Mouse (Mus musculus) lung, embryonic 14.5 days (tissue): Measurements from ENCODE around the gene Foxp1. TPM values are rescaled to one million over a fixed set of nuclear protein-coding genes. Genes with fewer than 3 reads are reported as not detected.

Experiments
- ATAC-seq: fragments of 200-750 bp; cut with Nextera tagmentation; 2 replicates; pipeline ENCODE4 v1.8.0; 2017; ENCODE audit warnings: mild to moderate bottlenecking, moderate TSS enrichment, moderate library complexity; ENCODE audit not compliant: insufficient read depth
- DNase-seq: peaks from one replicate; pipeline ENCODE4 v3.0.0-alpha.2; 2015
- H3K27ac ChIP-seq: fragments of 300-500 bp; sonication (generic); 2 replicates; pipeline ENCODE4 v1.5.1; 2014; ENCODE audit warnings: low read depth, mild to moderate bottlenecking, moderate library complexity
- H3K27me3 ChIP-seq: fragments of 300-500 bp; sonication (generic); 2 replicates; pipeline ENCODE4 v1.6.1; 2014; ENCODE audit warnings: low read length, control low read depth; ENCODE audit not compliant: insufficient read depth
- H3K36me3 ChIP-seq: fragments of 300-500 bp; sonication (generic); 2 replicates; pipeline ENCODE4 v1.6.1; 2014; ENCODE audit warnings: control low read depth; ENCODE audit not compliant: insufficient read depth
- H3K4me1 ChIP-seq: fragments of 300-500 bp; sonication (generic); 2 replicates; pipeline ENCODE4 v1.6.1; 2014; ENCODE audit warnings: antibody characterized with exemption, control low read depth; ENCODE audit not compliant: insufficient read depth
- H3K4me2 ChIP-seq: fragments of 300-500 bp; sonication (generic); 2 replicates; pipeline ENCODE4 v1.6.1; 2014; ENCODE audit warnings: mild to moderate bottlenecking
- H3K4me3 ChIP-seq: fragments of 300-500 bp; sonication (generic); 2 replicates; pipeline ENCODE4 v1.5.1; 2014; ENCODE audit warnings: low read depth, low read length
- H3K9ac ChIP-seq: fragments of 300-500 bp; sonication (generic); 2 replicates; pipeline ENCODE4 v1.6.1; 2014
- H3K9me3 ChIP-seq: fragments of 300-500 bp; sonication (generic); 2 replicates; pipeline ENCODE4 v1.6.1; 2016; ENCODE audit warnings: low read depth, low read length, control low read depth
- CTCF ChIP-seq: IDR thresholded peaks from 2 replicates; pipeline ENCODE4 v1.5.1; 2016; ENCODE audit warnings: antibody characterized with exemption, low read depth
- WGBS: fragments of 180-500 bp; shearing (Covaris S2); extraction: QIAGEN DNeasy Blood & Tissue Kit; methylation state at CpG from one replicate; pipeline ENCODE4 v1.1.7; 2014; 5-methylcytosine and 5-hydroxymethylcytosine counted together
- polyA plus RNA-seq: library from polyadenylated mRNA; unstranded; fragments of >200 nt; fragmentation: Nextera tagmentation; extraction: Ambion mirVana; gene quantifications from 2 replicates; pipeline ENCODE4 v1.2.1, GENCODE M21; 2014

Gene Foxp1
- polyA plus RNA-seq, 1 experiment from 2014 or later: 111 TPM

DNA sequence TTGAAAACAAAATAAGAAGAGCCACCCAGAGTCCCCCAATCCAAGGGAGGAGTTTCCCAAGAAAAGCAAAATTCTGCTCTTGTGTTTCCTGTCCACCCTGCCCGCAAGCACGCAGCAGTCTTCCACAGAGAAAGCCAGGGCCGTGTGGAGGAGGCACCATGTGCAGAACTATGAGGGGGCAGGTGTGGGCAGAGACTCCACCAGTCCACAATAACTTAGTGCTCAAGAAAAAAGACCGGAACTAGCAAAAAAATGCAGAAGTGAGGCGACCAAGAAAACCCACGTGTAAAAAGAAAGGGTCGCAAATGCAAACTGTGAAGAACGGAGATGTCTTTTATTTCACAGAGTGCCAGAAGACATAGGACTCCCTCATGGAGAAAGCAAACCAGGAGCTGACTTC is 227.0 kb downstream of the Foxp1 start:
- Histone ChIP-seq H3K36me3 (no peaks in the 10 kb centered on the region), H3K4me1 (no peaks in the 10 kb centered on the region), H3K9me3 (no peaks in the 10 kb centered on the region), H3K4me2 (no peak overlapping the region), H3K4me3 (no peak overlapping the region), H3K27ac (no peak overlapping the region), H3K9ac (no peak overlapping the region), H3K27me3 (no peaks in the 10 kb centered on the region)
- 73% methylated on average over 8 of the region's 8 CpGs for WGBS
- no peak for TF ChIP-seq CTCF
- DNase-seq (no peak), ATAC-seq (no peak)

DNA sequence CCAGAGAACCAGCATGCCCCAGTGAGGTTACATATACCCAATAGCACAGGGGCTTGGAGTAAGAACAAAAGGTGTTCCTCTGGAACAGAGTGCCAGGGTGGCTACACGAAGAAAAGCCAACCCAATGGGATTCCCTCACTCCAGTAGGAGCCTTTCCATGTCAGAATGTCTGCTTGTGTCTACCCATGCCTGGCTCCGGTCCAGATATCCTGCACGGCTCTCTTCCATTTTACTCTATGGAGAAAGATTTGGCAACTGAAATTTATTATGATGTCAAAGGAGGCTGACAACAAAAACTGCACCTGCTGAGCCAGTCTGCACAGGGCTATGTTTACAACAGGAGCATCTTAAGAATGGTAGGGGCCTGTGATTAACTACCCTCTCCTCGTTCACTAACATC is 233.3 kb downstream of the Foxp1 start:
- no peaks in the 10 kb centered on the region for H3K36me3 ChIP-seq
- no peak for TF ChIP-seq CTCF
- H3K9me3 ChIP-seq: no peaks in the 10 kb centered on the region
- DNase-seq: no peak
- no peak overlapping the region for H3K9ac ChIP-seq
- no peak overlapping the region for H3K4me3 ChIP-seq
- H3K27ac ChIP-seq: no peak overlapping the region
- no peak for ATAC-seq
- H3K4me1 ChIP-seq: no peaks in the 10 kb centered on the region
- 63% methylated on average over 4 of the region's 4 CpGs for WGBS
- no peaks in the 10 kb centered on the region for H3K27me3 ChIP-seq
- no peak overlapping the region for H3K4me2 ChIP-seq

DNA sequence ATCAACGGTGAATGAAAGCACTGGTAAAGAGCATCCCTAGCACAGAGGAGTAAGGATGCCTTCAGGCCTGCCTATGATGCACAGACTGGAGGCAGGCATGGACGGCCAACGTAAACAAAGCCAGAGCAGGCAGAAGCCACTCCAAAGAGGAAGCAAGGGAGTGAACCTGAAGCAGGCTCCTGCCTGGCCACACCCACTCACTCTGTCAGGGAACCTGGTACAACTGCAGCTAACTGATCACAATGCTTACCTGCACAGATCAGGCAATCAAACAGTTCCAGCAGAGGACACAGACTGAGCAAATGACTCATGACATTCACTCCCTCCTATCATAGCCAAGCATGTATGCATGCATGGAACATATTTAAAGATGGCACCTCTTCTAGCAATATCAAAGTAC is 237.5 kb downstream of the Foxp1 start:
- H3K27me3 ChIP-seq: no peaks in the 10 kb centered on the region
- H3K4me3 ChIP-seq: no peak overlapping the region
- H3K4me2 ChIP-seq: no peak overlapping the region
- no peaks in the 10 kb centered on the region for H3K4me1 ChIP-seq
- TF ChIP-seq CTCF: no peak
- H3K9ac ChIP-seq: no peak overlapping the region
- WGBS: 47% methylated on average over 3 of the region's 3 CpGs
- ATAC-seq: no peak
- no peaks in the 10 kb centered on the region for H3K36me3 ChIP-seq
- no peak overlapping the region for H3K27ac ChIP-seq
- H3K9me3 ChIP-seq: no peaks in the 10 kb centered on the region
- DNase-seq: no peak

DNA sequence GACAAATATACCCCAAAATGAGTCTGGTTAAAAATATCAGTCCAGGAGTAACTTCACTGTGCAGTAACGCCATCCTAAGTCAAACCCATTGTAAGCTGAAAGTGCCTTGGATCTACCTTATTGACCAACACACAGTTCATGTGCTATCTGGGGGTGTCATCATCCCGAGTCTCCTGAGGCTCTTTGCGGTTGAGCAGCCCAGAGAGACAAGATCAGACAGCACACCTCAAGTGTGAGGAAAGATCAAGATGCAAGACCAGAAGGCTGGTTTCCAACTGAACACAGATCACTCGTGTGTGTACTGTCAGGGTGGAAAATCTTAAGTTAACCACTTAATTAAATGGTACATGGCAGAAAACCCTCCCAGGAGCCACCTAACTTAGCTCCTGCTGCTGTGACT is 238.5 kb downstream of the Foxp1 start:
- no peaks in the 10 kb centered on the region for H3K36me3 ChIP-seq
- no peak for TF ChIP-seq CTCF
- 72% methylated on average over 4 of the region's 4 CpGs for WGBS
- H3K9me3 ChIP-seq: no peaks in the 10 kb centered on the region
- DNase-seq (no peak), ATAC-seq (no peak)
- no peak overlapping the region for H3K27ac ChIP-seq
- no peaks in the 10 kb centered on the region for H3K27me3 ChIP-seq
- no peak overlapping the region for H3K4me3 ChIP-seq
- no peaks in the 10 kb centered on the region for H3K4me1 ChIP-seq
- no peak overlapping the region for H3K9ac ChIP-seq
- no peak overlapping the region for H3K4me2 ChIP-seq

DNA sequence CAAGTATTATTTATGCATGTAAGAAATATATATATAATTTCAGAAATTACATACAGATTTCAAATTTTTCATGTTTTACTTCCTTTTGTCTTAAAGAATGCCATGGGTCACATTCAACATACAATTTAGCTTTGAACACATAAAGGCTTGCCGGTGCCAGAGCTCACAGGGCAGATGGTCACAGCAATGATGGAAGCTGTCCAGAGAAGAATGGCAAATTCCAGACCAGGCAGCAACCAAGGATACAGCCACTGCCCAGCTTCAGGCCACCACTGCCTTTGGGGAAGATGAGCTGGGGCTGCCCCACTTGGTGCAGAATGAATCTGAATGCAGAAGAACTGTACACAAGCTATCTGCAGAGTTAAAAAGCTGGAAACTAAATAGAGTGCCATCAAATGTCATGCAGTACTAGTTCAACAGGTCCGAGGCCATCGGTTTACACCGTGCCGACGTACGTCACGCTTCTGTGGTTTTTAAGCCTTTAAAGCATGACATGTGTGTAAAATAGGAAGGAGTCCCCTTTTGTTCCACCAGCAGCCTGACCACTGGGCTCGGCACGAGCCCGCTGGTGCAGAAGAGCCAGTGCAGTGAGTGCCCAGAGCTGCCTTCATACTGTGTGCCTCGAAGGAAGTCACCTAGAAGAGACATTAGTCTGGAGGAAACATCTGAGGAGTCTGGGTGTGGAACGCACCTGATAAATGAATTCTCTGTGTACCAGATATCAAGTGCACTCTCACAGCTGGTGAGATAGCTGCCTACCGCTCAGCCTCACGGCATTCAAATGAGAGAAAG is 239.5 kb downstream of the Foxp1 start:
- H3K9me3 ChIP-seq: no peaks in the 10 kb centered on the region
- TF ChIP-seq CTCF: no peak
- H3K4me3 ChIP-seq: no peak overlapping the region
- H3K4me1 ChIP-seq: no peaks in the 10 kb centered on the region
- H3K27me3 ChIP-seq: no peaks in the 10 kb centered on the region
- no peak overlapping the region for H3K9ac ChIP-seq
- no peak for ATAC-seq
- no peak overlapping the region for H3K27ac ChIP-seq
- no peak for DNase-seq
- H3K36me3 ChIP-seq: no peaks in the 10 kb centered on the region
- H3K4me2 ChIP-seq: no peak overlapping the region
- WGBS: 75% methylated on average over 15 of the region's 15 CpGs

DNA sequence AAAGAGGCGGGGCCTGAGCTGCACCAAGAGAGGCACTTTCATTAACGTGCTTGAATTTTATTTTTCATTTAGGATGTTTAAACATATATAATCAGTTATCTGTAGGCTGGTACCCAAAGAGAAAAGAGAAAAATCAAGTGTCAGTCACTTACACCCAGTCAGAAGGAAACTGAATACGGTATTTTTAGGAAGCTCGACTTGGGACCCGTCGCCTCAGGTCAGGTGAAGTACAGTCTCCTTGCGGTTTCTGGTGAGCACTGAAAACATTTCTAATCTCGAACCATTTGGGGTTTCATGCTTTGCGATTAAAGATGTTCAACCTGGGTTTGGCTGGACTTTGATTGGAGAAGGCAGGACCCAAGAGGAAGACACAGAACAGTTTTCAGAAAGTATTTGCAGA is 241.1 kb downstream of the Foxp1 start:
- TF ChIP-seq CTCF: no peak
- no peak for ATAC-seq

DNA sequence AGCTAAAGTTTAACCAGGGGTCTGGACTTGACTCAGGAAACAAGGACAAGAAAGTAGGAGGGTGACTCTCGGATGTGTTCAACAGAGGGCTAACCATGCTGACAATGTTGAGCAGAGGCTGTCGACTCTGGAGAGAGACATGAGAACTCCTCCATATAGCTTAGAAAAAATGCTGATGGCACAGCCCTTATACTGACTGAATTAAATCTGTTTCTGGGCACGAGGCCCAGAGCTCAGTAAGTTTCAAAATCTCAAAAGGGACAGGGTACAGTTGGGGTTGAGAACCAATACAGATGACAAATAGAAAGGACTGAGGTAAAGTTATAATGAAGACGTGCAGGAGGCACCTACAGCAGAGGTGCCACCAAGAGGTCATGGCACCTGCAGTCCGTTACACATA is 241.9 kb downstream of the Foxp1 start:
- Histone ChIP-seq H3K9ac (no peak overlapping the region), H3K4me3 (no peak overlapping the region), H3K36me3 (no peaks in the 10 kb centered on the region), H3K27ac (no peak overlapping the region), H3K9me3 (no peaks in the 10 kb centered on the region), H3K4me1 (no peaks in the 10 kb centered on the region), H3K27me3 (no peaks in the 10 kb centered on the region), H3K4me2 (no peak overlapping the region)
- TF ChIP-seq CTCF: no peak
- WGBS: 68% methylated on average over 5 of the region's 5 CpGs
- ATAC-seq (no peak), DNase-seq (no peak)

More for the DNA sequence above, 241.1 kb downstream of the Foxp1 start:
- no peaks in the 10 kb centered on the region for H3K36me3 ChIP-seq
- DNase-seq: no peak
- H3K9me3 ChIP-seq: no peaks in the 10 kb centered on the region
- H3K4me1 ChIP-seq: no peaks in the 10 kb centered on the region
- H3K9ac ChIP-seq: no peak overlapping the region
- WGBS: 91% methylated on average over 9 of the region's 9 CpGs
- no peak overlapping the region for H3K4me2 ChIP-seq
- no peak overlapping the region for H3K27ac ChIP-seq
- no peak overlapping the region for H3K4me3 ChIP-seq
- H3K27me3 ChIP-seq: no peaks in the 10 kb centered on the region
